Mouse (Mus musculus): ENCODE measurements at regions not wholly inside any gene's neighbourhood (a gene's known extent, or its start where the extent isn't known, plus 50 kb on each side); places are given as distances from the start of the nearest gene placed in this dataset.

- Histone ChIP-seq H3K9me3 (replicated peaks) (peaks cover 5% of the 10 kb centered on the region; the same call in 1 of the 2 replicates), H3K36me3 (no peaks in the 10 kb centered on the region), H3K4me2 (no peak overlapping the region), H3K4me1 (replicated peaks) (peaks cover 41% of the 10 kb centered on the region), H3K9ac (no peak overlapping the region), H3K4me3 (no peak overlapping the region), H3K27ac (ENCODE audit: poor library complexity, severe bottlenecking) (no peak overlapping the region), H3K27me3 (replicated peaks) (no peaks in the 10 kb centered on the region; the same call in 1 of the 2 replicates)
- 62% methylated on average over 10 of the region's 10 CpGs for WGBS
- ATAC-seq (ENCODE audit: insufficient number of reproducible peaks, low FRiP score), result no peak
These were observed 130.0 kb upstream of the 1600014C23Rik start for GRCm38 (mm10) chr17:45863471-45864205.

- no peaks in the 10 kb centered on the region; the same call in 1 of the 2 replicates for H3K27me3 ChIP-seq (replicated peaks)
- H3K4me2 ChIP-seq, result no peak overlapping the region
- peaks cover 41% of the 10 kb centered on the region for H3K4me1 ChIP-seq (replicated peaks)
These were observed 129.4 kb upstream of the 1600014C23Rik start for GRCm38 (mm10) chr17:45863031-45863430.

DNA sequence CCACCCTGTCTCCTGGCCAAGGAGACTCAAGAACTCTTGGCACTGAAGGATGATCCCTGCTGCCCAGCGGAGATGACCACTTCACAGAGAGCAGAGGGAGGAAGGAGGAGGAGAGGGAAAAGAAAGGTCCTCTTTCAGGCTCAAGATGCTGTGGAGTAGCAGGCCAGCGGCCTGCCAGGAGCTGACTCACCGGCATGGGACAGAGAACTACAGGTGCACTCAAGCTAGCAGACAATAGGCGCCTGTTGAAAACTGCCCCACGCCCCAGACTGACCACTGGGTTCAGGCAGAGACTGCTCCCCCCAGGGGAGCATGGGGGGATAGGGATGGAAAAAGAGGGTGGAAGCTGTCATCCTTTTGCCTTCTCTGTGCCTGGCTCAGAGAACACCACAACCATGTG lies 125.8 kb upstream of the 1600014C23Rik start:
- Histone ChIP-seq H3K4me3 (no peak overlapping the region), H3K27me3 (replicated peaks) (peaks cover 8% of the 10 kb centered on the region; the same call in 1 of the 2 replicates), H3K36me3 (no peaks in the 10 kb centered on the region), H3K27ac (ENCODE audit: poor library complexity, severe bottlenecking) (no peak overlapping the region), H3K4me2 (no peak overlapping the region), H3K9me3 (replicated peaks) (peaks cover 12% of the 10 kb centered on the region; the same call in 1 of the 2 replicates), H3K4me1 (replicated peaks) (peaks cover 13% of the 10 kb centered on the region), H3K9ac (no peak overlapping the region)
- WGBS, result 78% methylated on average over 5 of the region's 5 CpGs
- no peak for ATAC-seq (ENCODE audit: insufficient number of reproducible peaks, low FRiP score)

More at GRCm38 (mm10) chr17:45863031-45863430, 129.4 kb upstream of the 1600014C23Rik start:
- Histone ChIP-seq H3K27ac (ENCODE audit: poor library complexity, severe bottlenecking) (no peak overlapping the region), H3K9ac (no peak overlapping the region), H3K4me3 (no peak overlapping the region), H3K36me3 (no peaks in the 10 kb centered on the region), H3K9me3 (replicated peaks) (peaks cover 11% of the 10 kb centered on the region; the same call in 1 of the 2 replicates)
- 79% methylated on average over 3 of the region's 3 CpGs for WGBS
- ATAC-seq (ENCODE audit: insufficient number of reproducible peaks, low FRiP score), result no peak

GRCm38 (mm10) chr17:45853931-45854653 lies 120.4 kb upstream of the 1600014C23Rik start:
- Histone ChIP-seq H3K27me3 (replicated peaks) (peaks cover 31% of the 10 kb centered on the region), H3K4me1 (replicated peaks) (peaks cover 4% of the 10 kb centered on the region; the same call in 1 of the 2 replicates), H3K27ac (ENCODE audit: poor library complexity, severe bottlenecking) (no peak overlapping the region), H3K4me2 (no peak overlapping the region), H3K36me3 (no peaks in the 10 kb centered on the region), H3K9ac (no peak overlapping the region), H3K9me3 (replicated peaks) (peaks cover 10% of the 10 kb centered on the region; the same call in 1 of the 2 replicates), H3K4me3 (no peak overlapping the region)
- ATAC-seq (ENCODE audit: insufficient number of reproducible peaks, low FRiP score), result no peak
- 76% methylated on average over 21 of the region's 21 CpGs for WGBS

DNA sequence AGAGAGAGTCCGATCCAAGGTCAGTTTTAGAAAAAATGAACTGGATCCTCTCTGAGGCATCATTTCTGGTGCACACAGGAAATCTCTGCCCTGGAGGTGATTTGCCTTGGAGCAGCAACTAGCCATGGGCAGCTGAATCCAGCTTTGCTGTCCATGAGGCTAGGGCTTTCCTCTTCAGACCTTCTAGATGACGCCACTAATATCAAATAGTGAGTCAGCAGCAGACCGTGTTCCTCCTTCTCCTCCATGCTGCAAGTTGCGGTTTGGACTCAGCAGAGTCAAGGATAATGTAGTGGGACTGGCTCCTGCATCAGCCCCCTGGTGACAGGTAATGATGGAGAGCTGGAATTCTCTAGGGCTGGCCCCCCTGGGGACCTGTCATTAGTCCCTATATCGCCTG lies 118.8 kb upstream of the 1600014C23Rik start:
- Histone ChIP-seq H3K36me3 (no peaks in the 10 kb centered on the region), H3K9ac (no peak overlapping the region), H3K4me2 (no peak overlapping the region), H3K4me1 (replicated peaks) (peaks cover 13% of the 10 kb centered on the region), H3K27me3 (replicated peaks) (peaks cover 35% of the 10 kb centered on the region), H3K27ac (ENCODE audit: poor library complexity, severe bottlenecking) (no peak overlapping the region), H3K4me3 (no peak overlapping the region), H3K9me3 (replicated peaks) (no peaks in the 10 kb centered on the region)
- 28% methylated on average over 5 of the region's 5 CpGs for WGBS
- no peak for ATAC-seq (ENCODE audit: insufficient number of reproducible peaks, low FRiP score)

DNA sequence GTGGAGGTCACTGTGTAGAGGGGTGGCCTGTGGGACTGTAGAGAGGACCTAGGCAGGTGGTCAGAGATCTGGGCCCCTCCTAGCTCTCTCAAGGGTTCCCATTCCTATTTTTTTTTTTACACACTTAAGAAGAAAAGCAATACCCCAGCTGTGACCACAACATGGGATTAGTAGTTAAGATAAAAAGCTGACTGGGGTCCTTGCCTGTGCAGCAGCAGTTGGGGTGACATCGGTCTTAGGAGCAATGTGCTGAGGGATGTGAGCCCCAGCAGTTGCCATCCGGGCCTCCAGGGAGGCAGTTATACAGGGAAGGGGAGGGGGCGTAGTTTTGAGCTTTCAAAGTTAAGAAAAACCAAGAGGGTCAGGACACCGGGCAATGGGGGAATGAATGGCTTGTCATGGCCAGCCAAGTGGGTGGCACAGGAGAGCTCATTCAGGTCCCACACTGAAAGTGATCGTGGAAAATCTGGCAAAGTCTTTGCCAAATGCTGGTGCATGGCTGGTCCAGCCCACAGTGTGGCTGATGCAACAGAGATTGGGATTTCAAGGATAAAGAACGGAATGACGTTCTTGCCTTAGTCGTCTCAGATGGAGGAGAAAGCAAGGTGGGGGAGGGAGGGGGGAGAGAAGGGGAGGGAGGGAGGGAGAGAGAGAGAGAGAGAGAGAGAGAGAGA lies 118.2 kb upstream of the 1600014C23Rik start:
- Histone ChIP-seq H3K9me3 (replicated peaks) (no peaks in the 10 kb centered on the region), H3K4me3 (no peak overlapping the region), H3K27me3 (replicated peaks) (peaks cover 29% of the 10 kb centered on the region), H3K27ac (ENCODE audit: poor library complexity, severe bottlenecking) (no peak overlapping the region), H3K36me3 (no peaks in the 10 kb centered on the region), H3K9ac (no peak overlapping the region), H3K4me2 (no peak overlapping the region), H3K4me1 (replicated peaks) (peaks cover 13% of the 10 kb centered on the region)
- no peak for ATAC-seq (ENCODE audit: insufficient number of reproducible peaks, low FRiP score)
- WGBS, result 54% methylated on average over 8 of the region's 8 CpGs

DNA sequence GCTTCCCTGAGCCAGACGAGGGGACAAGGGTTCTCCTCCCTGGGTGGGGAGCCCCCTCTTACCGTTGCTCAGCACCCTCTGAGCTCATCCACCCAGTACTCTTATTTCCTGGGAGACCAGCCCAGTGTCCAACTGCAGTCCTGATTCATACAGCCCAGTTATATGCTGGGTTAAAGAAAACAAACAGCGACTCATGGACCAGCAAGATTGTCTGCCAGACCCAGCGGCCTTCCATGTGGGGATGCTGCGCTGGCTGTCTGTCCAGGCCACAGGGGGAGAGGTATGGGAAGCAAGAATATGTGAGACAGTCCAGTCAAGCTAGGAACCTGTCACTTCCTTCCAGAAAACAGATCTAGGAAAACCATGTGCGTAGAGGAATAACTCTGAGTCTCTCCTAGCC lies 117.3 kb upstream of the 1600014C23Rik start:
- H3K9ac ChIP-seq, result no peak overlapping the region
- H3K27me3 ChIP-seq (replicated peaks), result peaks cover 28% of the 10 kb centered on the region
- 77% methylated on average over 6 of the region's 6 CpGs for WGBS
- peaks cover 5% of the 10 kb centered on the region for H3K9me3 ChIP-seq (replicated peaks)
- no peak overlapping the region for H3K4me2 ChIP-seq
- ATAC-seq (ENCODE audit: insufficient number of reproducible peaks, low FRiP score), result no peak
- H3K4me3 ChIP-seq, result no peak overlapping the region
- H3K27ac ChIP-seq (ENCODE audit: poor library complexity, severe bottlenecking), result no peak overlapping the region
- no peaks in the 10 kb centered on the region for H3K36me3 ChIP-seq
- peaks cover 13% of the 10 kb centered on the region for H3K4me1 ChIP-seq (replicated peaks)

DNA sequence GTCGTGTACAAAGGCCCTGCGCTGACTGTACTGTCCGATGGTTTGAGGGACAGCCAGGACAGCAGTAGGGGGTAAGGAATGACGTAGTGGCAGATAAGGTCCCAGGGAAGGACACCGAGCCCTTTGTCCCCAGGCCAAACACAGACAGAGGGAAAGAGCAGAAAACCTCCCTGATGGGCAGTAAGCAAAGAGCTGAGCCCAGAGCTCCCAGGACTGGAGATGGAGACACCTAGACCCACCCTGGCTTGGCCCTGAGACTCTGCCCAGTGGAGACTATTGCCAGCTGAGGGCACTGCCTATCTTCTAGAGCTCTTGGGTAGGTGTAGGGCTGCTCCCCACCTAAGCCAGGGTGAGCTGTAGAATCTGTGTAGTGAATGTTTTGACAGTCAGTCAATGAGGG lies 116.5 kb upstream of the 1600014C23Rik start:
- 46% methylated on average over 5 of the region's 5 CpGs for WGBS
- H3K4me1 ChIP-seq (replicated peaks), result peaks cover 9% of the 10 kb centered on the region
- peaks cover 28% of the 10 kb centered on the region for H3K27me3 ChIP-seq (replicated peaks)
- H3K4me3 ChIP-seq, result no peak overlapping the region
- H3K9me3 ChIP-seq (replicated peaks), result peaks cover 9% of the 10 kb centered on the region
- H3K36me3 ChIP-seq, result no peaks in the 10 kb centered on the region
- H3K27ac ChIP-seq (ENCODE audit: poor library complexity, severe bottlenecking), result no peak overlapping the region
- H3K9ac ChIP-seq, result no peak overlapping the region
- ATAC-seq (ENCODE audit: insufficient number of reproducible peaks, low FRiP score), result peak; percentile 33; the same call in 1 of the 2 replicates
- no peak overlapping the region for H3K4me2 ChIP-seq

GRCm38 (mm10) chr17:45848605-45849004 lies 115.0 kb upstream of the 1600014C23Rik start:
- Histone ChIP-seq H3K4me1 (replicated peaks) (peaks cover 9% of the 10 kb centered on the region), H3K4me3 (no peak overlapping the region), H3K9me3 (replicated peaks) (peaks cover 9% of the 10 kb centered on the region), H3K27me3 (replicated peaks) (peaks cover 28% of the 10 kb centered on the region), H3K9ac (no peak overlapping the region), H3K27ac (ENCODE audit: poor library complexity, severe bottlenecking) (no peak overlapping the region), H3K4me2 (0 out of 2 replicates have a peak overlapping the region, but pooled peaks have one; percentile 7), H3K36me3 (no peaks in the 10 kb centered on the region)
- WGBS, result 16% methylated on average over 8 of the region's 8 CpGs
- peak; percentile 41; the same call in 1 of the 2 replicates for ATAC-seq (ENCODE audit: insufficient number of reproducible peaks, low FRiP score)

DNA sequence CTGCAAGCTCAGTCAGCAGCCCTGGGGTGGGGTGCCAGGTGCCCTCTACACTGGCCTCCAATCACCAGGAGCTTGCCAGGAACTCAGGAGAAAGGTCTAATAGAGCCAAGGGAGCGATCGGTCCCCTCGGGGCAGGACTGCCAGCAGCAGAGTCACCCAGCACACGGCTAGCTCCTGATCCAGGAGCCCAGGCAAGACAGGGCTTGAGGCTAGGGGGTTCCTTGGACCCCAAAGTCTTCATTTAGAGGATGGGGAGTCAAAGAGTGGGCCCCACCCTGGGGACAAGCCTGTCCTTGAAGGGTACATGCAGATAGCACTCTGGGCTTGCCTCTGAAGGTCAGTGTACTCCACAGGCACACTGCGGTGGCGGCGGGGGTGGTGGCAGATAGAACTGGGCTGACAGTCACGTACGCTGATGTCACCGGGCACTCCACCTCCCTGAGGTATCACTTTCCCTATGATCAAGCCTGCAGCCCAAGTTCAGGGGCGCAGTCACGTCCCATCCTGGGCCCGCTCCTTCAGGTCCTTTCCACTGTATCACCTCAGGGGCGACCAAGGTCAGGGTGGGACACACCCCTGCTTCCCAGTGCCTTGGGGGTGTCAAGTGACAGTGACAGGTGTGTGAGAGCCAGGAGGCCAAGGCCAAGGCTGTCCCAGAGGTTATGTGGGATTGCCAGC lies 114.2 kb upstream of the 1600014C23Rik start:
- Histone ChIP-seq H3K27me3 (replicated peaks) (peaks cover 23% of the 10 kb centered on the region; the same call in 1 of the 2 replicates), H3K4me2 (0 out of 2 replicates have a peak overlapping the region, but pooled peaks have one; percentile 7), H3K36me3 (no peaks in the 10 kb centered on the region), H3K4me1 (replicated peaks) (peaks cover 9% of the 10 kb centered on the region), H3K27ac (ENCODE audit: poor library complexity, severe bottlenecking) (no peak overlapping the region), H3K4me3 (no peak overlapping the region), H3K9ac (no peak overlapping the region), H3K9me3 (replicated peaks) (peaks cover 11% of the 10 kb centered on the region)
- ATAC-seq (ENCODE audit: insufficient number of reproducible peaks, low FRiP score), result 0 out of 2 replicates have a peak, but pooled peaks have one; percentile 30
- 69% methylated on average over 14 of the region's 14 CpGs for WGBS
